Comparison of ENCODE assay signal across 15 mouse cellular contexts in the genomic region with DNA sequence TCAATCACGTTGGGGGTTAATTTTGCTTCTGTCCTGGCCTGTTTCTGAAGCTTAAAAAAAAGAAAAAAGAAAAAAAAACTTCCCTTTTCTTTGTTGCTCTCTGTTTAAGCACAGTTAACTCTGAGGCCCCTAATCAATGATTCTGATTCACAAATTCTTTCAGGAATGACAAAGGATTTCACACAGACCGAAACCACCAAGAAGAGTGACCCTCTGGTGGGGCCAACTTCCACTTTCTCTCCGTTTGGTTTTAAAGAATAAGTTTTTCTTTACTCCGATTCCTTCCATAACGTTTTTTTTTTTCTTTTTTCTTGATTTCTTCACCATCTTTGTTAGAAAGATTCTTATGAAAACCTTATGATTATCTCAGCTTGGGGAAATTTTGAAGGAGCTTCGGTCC.
DNase-seq lines count a peak whose midpoint lies in the region; ATAC-seq and TF ChIP-seq lines count a peak whose summit lies in the region.
"Had no signal": no experiment of that assay in that cellular context is flagged by ENCODE, and none has a peak within 500 bp of the region (broad histone marks: within the 10 kb centered on the region; RNA-seq: fewer than 3 reads in every experiment).

No protein-coding gene starts in this region.

- TF ChIP-seq EP300 in liver, postnatal 0 days (IDR thresholded peaks at IDR 0.05; ENCODE audit: low read depth): no peak
- no peak for TF ChIP-seq EP300 in liver, embryonic 14.5 days (IDR thresholded peaks at IDR 0.05; ENCODE audit: low read depth)

- no peak overlapping the region for H3K4me3 ChIP-seq in heart, embryonic 11.5 days (ENCODE audit: low read depth, low read length)
- peak overlapping the region; percentile 27; the same call in 1 of the 2 replicates for H3K4me3 ChIP-seq in liver, embryonic 12.5 days
- H3K4me3 ChIP-seq in liver, postnatal 0 days (ENCODE audit: low read depth, low read length): no peak overlapping the region
- H3K4me3 ChIP-seq in embryonic facial prominence, embryonic 13.5 days: no peak overlapping the region
- no peak overlapping the region for H3K4me3 ChIP-seq in liver, embryonic 14.5 days (ENCODE audit: insufficient read depth in 1 of 2, low read depth in 2 of 2, low read length in 2 of 2)
- no peak overlapping the region; the same call in 1 of the 2 replicates for H3K4me3 ChIP-seq in kidney, embryonic 15.5 days (replicated peaks)

- H3K36me3 ChIP-seq in heart, embryonic 11.5 days (ENCODE audit: control insufficient read depth, insufficient read depth, low read length): no peaks in the 10 kb centered on the region
- no peaks in the 10 kb centered on the region for H3K36me3 ChIP-seq in liver, embryonic 12.5 days
- no peaks in the 10 kb centered on the region for H3K36me3 ChIP-seq in liver, postnatal 0 days (replicated peaks; ENCODE audit: insufficient read depth, low read length)
- no peaks in the 10 kb centered on the region for H3K36me3 ChIP-seq in embryonic facial prominence, embryonic 13.5 days
- no peaks in the 10 kb centered on the region for H3K36me3 ChIP-seq in liver, embryonic 14.5 days (replicated peaks; ENCODE audit: control insufficient read depth, insufficient read depth, low read depth)
- no peaks in the 10 kb centered on the region for H3K36me3 ChIP-seq in kidney, embryonic 15.5 days
- H3K36me3 ChIP-seq: limb, embryonic 15.5 days had no signal

- H3K4me1 ChIP-seq in heart, embryonic 11.5 days (ENCODE audit: control insufficient read depth, insufficient read depth, low read length): peaks cover 17% of the 10 kb centered on the region
- H3K4me1 ChIP-seq in liver, embryonic 12.5 days: peaks cover 32% of the 10 kb centered on the region
- H3K4me1 ChIP-seq in liver, postnatal 0 days (ENCODE audit: insufficient read depth): no peaks in the 10 kb centered on the region
- H3K4me1 ChIP-seq in embryonic facial prominence, embryonic 13.5 days: peaks cover 34% of the 10 kb centered on the region
- H3K4me1 ChIP-seq in liver, embryonic 14.5 days (replicated peaks; ENCODE audit: control insufficient read depth in 2 of 2, insufficient read depth in 2 of 2, low read length in 1 of 2): peaks cover 0 to 5% of the 10 kb centered on the region in 2 experiments; a peak in 2 of 4 replicates
- peaks cover 29% of the 10 kb centered on the region for H3K4me1 ChIP-seq in kidney, embryonic 15.5 days

- H3K9ac ChIP-seq in heart, embryonic 11.5 days (ENCODE audit: low read depth, low read length): no peak overlapping the region
- no peak overlapping the region for H3K9ac ChIP-seq in liver, embryonic 12.5 days
- no peak overlapping the region for H3K9ac ChIP-seq in liver, postnatal 0 days (replicated peaks)
- H3K9ac ChIP-seq in embryonic facial prominence, embryonic 13.5 days: no peak overlapping the region
- H3K9ac ChIP-seq in liver, embryonic 14.5 days (replicated peaks): no peak overlapping the region
- H3K9ac ChIP-seq in kidney, embryonic 15.5 days: no peak overlapping the region
- H3K9ac ChIP-seq: limb, embryonic 15.5 days had no signal

- H3K4me2 ChIP-seq in heart, embryonic 11.5 days: peak overlapping the region; percentile 70
- H3K4me2 ChIP-seq in liver, embryonic 12.5 days: peak overlapping the region; percentile 55
- H3K4me2 ChIP-seq in liver, postnatal 0 days (ENCODE audit: low read depth, low read length): no peak overlapping the region
- peak overlapping the region; percentile 61 for H3K4me2 ChIP-seq in embryonic facial prominence, embryonic 13.5 days
- H3K4me2 ChIP-seq in liver, embryonic 14.5 days (ENCODE audit: low read depth): peak overlapping the region; percentile 51
- H3K4me2 ChIP-seq in kidney, embryonic 15.5 days: no peak overlapping the region

- TF ChIP-seq CTCF in liver, postnatal 0 days (IDR thresholded peaks at IDR 0.05; ENCODE audit: low read depth): no peak
- no peak for TF ChIP-seq CTCF in liver, embryonic 14.5 days (IDR thresholded peaks at IDR 0.05; ENCODE audit: low read depth)

- ATAC-seq in heart, embryonic 11.5 days (replicated peaks; ENCODE audit: insufficient number of reproducible peaks, low FRiP score, low TSS enrichment): no peak
- no peak for ATAC-seq in liver, embryonic 12.5 days
- ATAC-seq in liver, postnatal 0 days: no peak
- no peak for ATAC-seq in embryonic facial prominence, embryonic 13.5 days (ENCODE audit: insufficient number of reproducible peaks, insufficient read depth, low FRiP score, low TSS enrichment, low read depth)
- ATAC-seq in liver, embryonic 14.5 days (ENCODE audit: insufficient read depth): no peak
- ATAC-seq in kidney, embryonic 15.5 days (replicated peaks; ENCODE audit: low FRiP score): no peak

- WGBS in heart, embryonic 11.5 days (ENCODE audit: insufficient replicate concordance): 13% methylated on average over 6 of the region's 6 CpGs
- WGBS in liver, embryonic 12.5 days (ENCODE audit: insufficient replicate concordance): 11% methylated on average over 6 of the region's 6 CpGs
- WGBS in liver, postnatal 0 days (ENCODE audit: insufficient replicate concordance): 15% methylated on average over 6 of the region's 6 CpGs
- WGBS in embryonic facial prominence, embryonic 13.5 days: 11% methylated on average over 6 of the region's 6 CpGs
- 12% methylated on average over 6 of the region's 6 CpGs for WGBS in liver, embryonic 14.5 days (ENCODE audit: insufficient replicate concordance)
- 16% methylated on average over 6 of the region's 6 CpGs for WGBS in kidney, embryonic 15.5 days

- no peak overlapping the region for H3K27ac ChIP-seq in heart, embryonic 11.5 days (ENCODE audit: low read depth, low read length)
- no peak overlapping the region for H3K27ac ChIP-seq in liver, embryonic 12.5 days
- H3K27ac ChIP-seq in liver, postnatal 0 days (ENCODE audit: low read depth): no peak overlapping the region
- H3K27ac ChIP-seq in embryonic facial prominence, embryonic 13.5 days: peak overlapping the region; percentile 53; the same call in 1 of the 2 replicates
- H3K27ac ChIP-seq in liver, embryonic 14.5 days: no peak overlapping the region
- H3K27ac ChIP-seq in kidney, embryonic 15.5 days: no peak overlapping the region
- H3K27ac ChIP-seq: limb, embryonic 15.5 days had no signal

- H3K9me3 ChIP-seq in heart, embryonic 11.5 days (replicated peaks; ENCODE audit: control insufficient read depth, low read length): no peaks in the 10 kb centered on the region
- no peaks in the 10 kb centered on the region for H3K9me3 ChIP-seq in liver, embryonic 12.5 days (replicated peaks)
- H3K9me3 ChIP-seq in liver, postnatal 0 days (ENCODE audit: low read length): no peaks in the 10 kb centered on the region
- H3K9me3 ChIP-seq in embryonic facial prominence, embryonic 13.5 days: no peaks in the 10 kb centered on the region
- no peaks in the 10 kb centered on the region for H3K9me3 ChIP-seq in liver, embryonic 14.5 days (ENCODE audit: control insufficient read depth, low read length)
- H3K9me3 ChIP-seq in kidney, embryonic 15.5 days (replicated peaks): peaks cover 4% of the 10 kb centered on the region; the same call in 1 of the 2 replicates
- H3K9me3 ChIP-seq: limb, embryonic 15.5 days had no signal

- no peak for DNase-seq in heart, adult 11 months
- DNase-seq in liver, postnatal 0 days: no peak
- DNase-seq in liver, embryonic 14.5 days (ENCODE audit: low read depth in 3 of 3, low spot score in 3 of 3): no peak
- DNase-seq in spleen, postnatal 36 days (ENCODE audit: low spot score in 2 of 2): no peak
- DNase-seq: adrenal gland, adult 2 months; B cell, adult 2 months; cerebellum, adult 8-10 months; gastrocnemius, postnatal 25 days; heart, postnatal 36 days; kidney, adult 18-20 months had no signal

- peaks cover 34% of the 10 kb centered on the region for H3K27me3 ChIP-seq in heart, embryonic 11.5 days (ENCODE audit: control insufficient read depth, insufficient read depth, low read length)
- peaks cover 78% of the 10 kb centered on the region for H3K27me3 ChIP-seq in liver, embryonic 12.5 days (replicated peaks)
- H3K27me3 ChIP-seq in liver, postnatal 0 days (ENCODE audit: insufficient read depth, low read length): peaks cover 39% of the 10 kb centered on the region
- H3K27me3 ChIP-seq in embryonic facial prominence, embryonic 13.5 days: peaks cover 28% of the 10 kb centered on the region
- peaks cover 39% of the 10 kb centered on the region for H3K27me3 ChIP-seq in liver, embryonic 14.5 days (ENCODE audit: control insufficient read depth, insufficient read depth, low read length)
- peaks cover 73% of the 10 kb centered on the region for H3K27me3 ChIP-seq in kidney, embryonic 15.5 days

Comparison
In these comparisons a context has a peak if more than half of its experiments do, and no peak if none do; other contexts are left out.
1. H3K4me2 ChIP-seq: peak in heart, embryonic 11.5 days (single experiment), liver, embryonic 12.5 days (single experiment), embryonic facial prominence, embryonic 13.5 days (single experiment) and liver, embryonic 14.5 days (single experiment); none in liver, postnatal 0 days (single experiment) and kidney, embryonic 15.5 days (single experiment).